Mouse (Mus musculus): ENCODE results near the gene Smyd3.
"Not testable (repeated sequence)": the region's sequence is repeated elsewhere in the genome, so short reads cannot be mapped to it uniquely, and the experiment has no call there.

Gene Smyd3

GRCm38 (mm10) chr1:179371191-179371590 is 146.7 kb downstream of the Smyd3 start:
- no peak for DNase-seq

GRCm38 (mm10) chr1:179368426-179369010 is 149.3 kb downstream of the Smyd3 start:
- no peak for DNase-seq

- no peak for DNase-seq
These were observed 156.1 kb downstream of the Smyd3 start for GRCm38 (mm10) chr1:179361481-179362466.

GRCm38 (mm10) chr1:179357111-179357510 is 160.7 kb downstream of the Smyd3 start:
- DNase-seq, result no peak

GRCm38 (mm10) chr1:179354250-179354649 is 163.6 kb downstream of the Smyd3 start:
- DNase-seq, result no peak

- no peak for DNase-seq
These were observed 172.4 kb downstream of the Smyd3 start for GRCm38 (mm10) chr1:179345318-179345925.

- DNase-seq, result no peak
These were observed 174.4 kb downstream of the Smyd3 start for GRCm38 (mm10) chr1:179343426-179343825.

GRCm38 (mm10) chr1:179341589-179341988 is 176.3 kb downstream of the Smyd3 start:
- DNase-seq, result no peak

GRCm38 (mm10) chr1:179339066-179339465 is 178.8 kb downstream of the Smyd3 start:
- DNase-seq, result no peak

- no peak for DNase-seq
These were observed 180.3 kb downstream of the Smyd3 start for GRCm38 (mm10) chr1:179337529-179337928.

GRCm38 (mm10) chr1:179326965-179327308 is 190.9 kb downstream of the Smyd3 start:
- no peak for DNase-seq

- no peak for DNase-seq
These were observed 191.4 kb downstream of the Smyd3 start for GRCm38 (mm10) chr1:179326262-179326964.

- no peak for DNase-seq
These were observed 193.6 kb downstream of the Smyd3 start for GRCm38 (mm10) chr1:179324271-179324670.

- no peak for DNase-seq
These were observed 204.2 kb downstream of the Smyd3 start for GRCm38 (mm10) chr1:179313618-179314017.

- no peak for DNase-seq
These were observed 208.4 kb downstream of the Smyd3 start for GRCm38 (mm10) chr1:179309487-179309886.

GRCm38 (mm10) chr1:179302446-179303230 is 215.2 kb downstream of the Smyd3 start:
- DNase-seq, result no peak

GRCm38 (mm10) chr1:179295626-179296025 is 222.2 kb downstream of the Smyd3 start:
- DNase-seq, result no peak

- no peak for DNase-seq
These were observed 224.0 kb downstream of the Smyd3 start for GRCm38 (mm10) chr1:179293772-179294353.

- DNase-seq, result not testable (repeated sequence)
These were observed 227.7 kb downstream of the Smyd3 start for GRCm38 (mm10) chr1:179290181-179290580.

- DNase-seq, result no peak
These were observed 228.1 kb downstream of the Smyd3 start for GRCm38 (mm10) chr1:179289744-179290143.

- no peak for DNase-seq
These were observed 231.1 kb downstream of the Smyd3 start for GRCm38 (mm10) chr1:179286748-179287147.

- DNase-seq, result no peak
These were observed 235.0 kb downstream of the Smyd3 start for GRCm38 (mm10) chr1:179282821-179283220.

Data from cerebellum, adult 11 months (tissue).